Mouse (Mus musculus) ES-Bruce4 (cell line): ENCODE data around the gene Itga10. TPM values are rescaled to one million over a fixed set of nuclear protein-coding genes. Genes with fewer than 3 reads are reported as not detected.

ENCODE experiments used
- H3K27ac ChIP-seq: 2 replicates; pipeline ENCODE4 v1.5.1; 2012; ENCODE audit warnings: low read length, inconsistent platforms; ENCODE audit not compliant: insufficient read depth
- H3K27me3 ChIP-seq: 2 replicates; pipeline ENCODE4 v1.6.1; 2012; ENCODE audit warnings: mild to moderate bottlenecking, low read length, inconsistent platforms; ENCODE audit not compliant: control insufficient read depth, poor library complexity, insufficient read depth, severe bottlenecking
- H3K36me3 ChIP-seq: 2 replicates; pipeline ENCODE4 v1.6.1; 2012; ENCODE audit warnings: inconsistent platforms, mild to moderate bottlenecking, low read length, moderate library complexity; ENCODE audit not compliant: control insufficient read depth, poor library complexity, insufficient read depth, severe bottlenecking
- H3K4me1 ChIP-seq: one replicate; pipeline ENCODE4 v1.8.1; 2011; ENCODE audit warnings: low read length; ENCODE audit not compliant: control insufficient read depth, insufficient read depth
- H3K4me3 ChIP-seq: 2 replicates; pipeline ENCODE4 v1.5.1; 2011; ENCODE audit warnings: low read depth, mild to moderate bottlenecking, low read length
- H3K9ac ChIP-seq: 2 replicates; pipeline ENCODE4 v1.6.1; 2012; ENCODE audit warnings: low read depth, mild to moderate bottlenecking, inconsistent platforms; ENCODE audit not compliant: poor library complexity, severe bottlenecking
- H3K9me3 ChIP-seq: replicated peaks from 2 replicates; pipeline ENCODE4 v1.6.1; 2012; ENCODE audit warnings: mild to moderate bottlenecking, low read length, inconsistent platforms; ENCODE audit not compliant: control insufficient read depth, poor library complexity, insufficient read depth, severe bottlenecking
- CTCF ChIP-seq: IDR thresholded peaks from one replicate; pipeline ENCODE4 v1.8.1; 2011; ENCODE audit warnings: low read depth, low read length
- EP300 ChIP-seq: IDR thresholded peaks from 2 replicates; pipeline ENCODE4 v1.6.1; 2011; ENCODE audit warnings: low read depth, low read length; ENCODE audit not compliant: insufficient read depth
- POLR2A ChIP-seq: IDR thresholded peaks from one replicate; pipeline ENCODE4 v1.8.1; 2011; ENCODE audit warnings: low read length; ENCODE audit not compliant: insufficient read depth
- polyA plus RNA-seq: library from polyadenylated mRNA; stranded (reverse); fragments of >200 nt; gene quantifications from 2 replicates; pipeline ENCODE4 v1.2.4, GENCODE M21; 2011; ENCODE audit warnings: low read depth; ENCODE audit not compliant: missing spikeins, insufficient read depth, insufficient read length

The Itga10 gene
- polyA plus RNA-seq, 1 experiment: 1.1 TPM

DNA sequence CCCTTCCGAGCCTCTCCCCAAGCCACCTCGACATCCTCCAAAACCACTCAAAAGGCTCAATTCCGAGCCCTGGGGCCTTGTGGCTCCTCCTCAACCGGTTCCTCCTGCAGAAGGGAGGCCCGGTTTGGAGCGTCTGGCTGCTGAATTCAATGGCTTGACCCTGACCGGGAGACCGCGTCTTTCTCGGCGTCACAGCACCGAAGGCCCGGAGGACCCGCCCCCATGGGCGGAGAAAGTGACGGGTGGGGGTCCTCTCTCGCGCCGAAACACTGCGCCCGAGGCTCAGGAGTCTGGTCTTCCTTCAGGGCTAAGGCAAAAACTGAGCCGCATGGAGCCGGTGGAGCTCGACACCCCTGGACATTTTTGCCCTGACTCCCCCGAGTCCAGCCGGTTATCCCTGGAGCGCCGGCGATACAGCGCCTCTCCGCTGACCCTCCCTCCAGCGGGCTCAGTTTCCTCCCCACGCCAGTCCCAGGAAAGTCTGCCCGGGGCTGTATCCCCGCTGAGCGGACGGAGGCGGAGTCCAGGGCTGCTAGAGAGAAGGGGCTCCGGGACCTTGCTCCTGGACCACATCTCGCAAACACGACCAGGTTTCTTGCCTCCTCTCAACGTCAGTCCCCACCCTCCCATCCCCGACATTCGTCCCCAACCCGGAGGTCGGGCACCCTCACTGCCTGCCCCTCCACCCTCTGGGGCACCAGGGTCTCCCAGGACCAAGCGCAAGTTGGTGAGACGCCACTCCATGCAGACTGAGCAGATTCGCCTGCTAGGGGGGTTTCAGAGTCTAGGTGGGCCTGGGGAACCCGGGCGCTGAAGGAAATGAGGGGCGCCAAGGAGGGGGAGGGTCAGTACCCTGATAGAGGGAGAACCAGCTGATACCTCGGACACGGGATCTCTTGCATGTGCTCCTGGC lies 47.0 kb upstream of the Itga10 start:
- H3K9ac ChIP-seq: peak overlapping the region; percentile 19
- H3K27me3 ChIP-seq: no peaks in the 10 kb centered on the region
- H3K4me1 ChIP-seq: no peaks in the 10 kb centered on the region
- peak overlapping the region; percentile 56 for H3K4me3 ChIP-seq
- no peaks in the 10 kb centered on the region for H3K36me3 ChIP-seq
- TF ChIP-seq CTCF (no peak), POLR2A (no peak), EP300 (no peak)
- no peak overlapping the region for H3K27ac ChIP-seq
- no peaks in the 10 kb centered on the region for H3K9me3 ChIP-seq

DNA sequence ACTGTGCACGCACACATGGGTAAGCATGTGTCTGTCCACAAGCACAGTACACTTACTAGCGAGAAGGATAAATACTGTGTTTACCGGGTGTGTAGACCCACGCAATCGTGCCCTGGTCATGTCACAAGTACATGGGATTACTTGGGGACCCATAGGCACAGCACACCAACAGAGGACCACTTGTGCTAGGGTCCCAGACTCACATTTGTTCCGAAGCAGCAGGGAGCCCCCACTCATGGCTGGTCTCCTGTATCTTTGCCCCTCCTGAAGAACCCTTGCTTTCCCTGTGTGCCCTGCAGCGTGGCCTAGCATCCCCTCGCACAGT lies 46.4 kb upstream of the Itga10 start:
- Histone ChIP-seq H3K9me3 (no peaks in the 10 kb centered on the region), H3K4me3 (peak overlapping the region; percentile 56; the same call in 1 of the 2 replicates), H3K36me3 (no peaks in the 10 kb centered on the region), H3K4me1 (no peaks in the 10 kb centered on the region), H3K9ac (peak overlapping the region; percentile 19; the same call in 1 of the 2 replicates), H3K27me3 (no peaks in the 10 kb centered on the region), H3K27ac (no peak overlapping the region)
- TF ChIP-seq EP300 (no peak), CTCF (no peak), POLR2A (no peak)

- Histone ChIP-seq H3K4me1 (no peaks in the 10 kb centered on the region), H3K4me3 (no peak overlapping the region), H3K27me3 (no peaks in the 10 kb centered on the region)
These were observed 46.0 kb upstream of the Itga10 start for GRCm38 (mm10) chr3:96599411-96599810.

GRCm38 (mm10) chr3:96600639-96601250 lies 44.6 kb upstream of the Itga10 start, which contains the start of gene Lix1l:
Gene Lix1l (plus strand): TSS chr3:96601149.
- Histone ChIP-seq H3K36me3 (no peaks in the 10 kb centered on the region), H3K4me1 (no peaks in the 10 kb centered on the region), H3K9me3 (no peaks in the 10 kb centered on the region), H3K4me3 (peak within 1 kb of the TSS; percentile 59), H3K9ac (0 out of 2 replicates have a peak within 1 kb of the TSS, but pooled peaks have one; percentile 17), H3K27me3 (no peaks in the 10 kb centered on the region), H3K27ac (no peak within 1 kb of the TSS)
- no peak for TF ChIP-seq POLR2A
- no peak for TF ChIP-seq EP300

More at GRCm38 (mm10) chr3:96599411-96599810, 46.0 kb upstream of the Itga10 start:
- TF ChIP-seq EP300: no peak
- no peak for TF ChIP-seq CTCF
- TF ChIP-seq POLR2A: no peak
- H3K9ac ChIP-seq: no peak overlapping the region
- H3K27ac ChIP-seq: no peak overlapping the region
- no peaks in the 10 kb centered on the region for H3K9me3 ChIP-seq
- no peaks in the 10 kb centered on the region for H3K36me3 ChIP-seq

DNA sequence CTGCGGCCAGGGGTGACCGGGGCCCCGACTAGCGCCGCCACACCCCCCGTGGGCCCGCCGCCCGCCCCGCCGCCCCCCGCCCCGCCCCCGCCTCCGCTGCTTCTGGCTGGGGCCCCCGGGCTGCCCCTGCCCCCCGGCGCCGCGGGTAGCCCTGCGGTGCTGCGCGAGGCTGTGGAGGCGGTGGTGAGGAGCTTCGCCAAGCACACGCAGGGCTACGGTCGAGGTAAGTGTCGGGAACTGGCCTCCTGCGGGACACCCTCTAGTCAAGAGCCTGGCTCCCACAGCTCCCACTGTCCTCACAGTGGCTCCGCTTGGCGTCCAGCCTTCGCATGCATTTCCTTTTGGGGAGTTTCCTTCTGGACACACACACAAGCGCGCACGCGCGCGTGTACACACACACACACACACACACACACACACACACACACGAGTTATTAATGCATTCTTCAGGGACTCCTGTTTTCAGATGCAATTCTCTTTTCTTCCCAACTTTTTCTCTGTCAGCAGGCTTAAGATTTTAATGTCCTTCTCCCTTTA lies 44.1 kb upstream of the Itga10 start:
- Histone ChIP-seq H3K4me3 (peak overlapping the region; percentile 59), H3K27ac (no peak overlapping the region), H3K9ac (0 out of 2 replicates have a peak overlapping the region, but pooled peaks have one; percentile 17), H3K4me1 (no peaks in the 10 kb centered on the region), H3K36me3 (no peaks in the 10 kb centered on the region), H3K9me3 (no peaks in the 10 kb centered on the region), H3K27me3 (no peaks in the 10 kb centered on the region)
- TF ChIP-seq EP300: no peak
- TF ChIP-seq CTCF: no peak
- no peak for TF ChIP-seq POLR2A
